Mouse (Mus musculus) frontal cortex, adult 2 months (tissue): ENCODE measurements around the gene Insm1. TPM values are rescaled to one million over a fixed set of nuclear protein-coding genes. Genes with fewer than 3 reads are reported as not detected.

Experiments used
- DNase-seq, 2 experiments: peaks; one replicate each; pipeline ENCODE4 v3.0.0; 2022; ENCODE audit warnings: low spot score in 1 of 2; ENCODE audit errors: extremely low spot score in 1 of 2
- polyA plus RNA-seq: library from polyadenylated mRNA; depleted of rRNA; stranded (reverse); fragments of >200 nt; gene quantifications from 2 replicates; pipeline ENCODE4 v1.2.3, GENCODE M21; 2012

Insm1 gene
- polyA plus RNA-seq, 1 experiment: 6.4 TPM

GRCm38 (mm10) chr2:146259787-146260560, 38.3 kb downstream of the Insm1 start:
- no peak for DNase-seq

- no peak for DNase-seq
Measured at GRCm38 (mm10) chr2:146261146-146261545, 39.4 kb downstream of the Insm1 start.

- no peak for DNase-seq
Measured at GRCm38 (mm10) chr2:146262215-146262614, 40.5 kb downstream of the Insm1 start.

GRCm38 (mm10) chr2:146262966-146263365, 41.2 kb downstream of the Insm1 start:
- DNase-seq: no peak

GRCm38 (mm10) chr2:146265045-146265444, 43.3 kb downstream of the Insm1 start:
- DNase-seq: no peak

- no peak for DNase-seq
Measured at GRCm38 (mm10) chr2:146266539-146266938, 44.8 kb downstream of the Insm1 start.
